Mouse (Mus musculus) liver, postnatal 0 days (tissue): ENCODE measurements at regions not wholly inside any gene's neighbourhood (a gene's known extent, or its start where the extent isn't known, plus 50 kb on each side); places are given as distances from the start of the nearest gene placed in this dataset.

Experiments
- CTCF ChIP-seq: sonication (generic); IDR thresholded peaks from 2 replicates; pipeline ENCODE4 v1.5.1; 2016; ENCODE audit warnings: antibody characterized with exemption, low read depth
- EP300 ChIP-seq: IDR thresholded peaks from 2 replicates; pipeline ENCODE4 v1.6.1; 2016; ENCODE audit warnings: antibody characterized with exemption, low read depth, mild to moderate bottlenecking

DNA sequence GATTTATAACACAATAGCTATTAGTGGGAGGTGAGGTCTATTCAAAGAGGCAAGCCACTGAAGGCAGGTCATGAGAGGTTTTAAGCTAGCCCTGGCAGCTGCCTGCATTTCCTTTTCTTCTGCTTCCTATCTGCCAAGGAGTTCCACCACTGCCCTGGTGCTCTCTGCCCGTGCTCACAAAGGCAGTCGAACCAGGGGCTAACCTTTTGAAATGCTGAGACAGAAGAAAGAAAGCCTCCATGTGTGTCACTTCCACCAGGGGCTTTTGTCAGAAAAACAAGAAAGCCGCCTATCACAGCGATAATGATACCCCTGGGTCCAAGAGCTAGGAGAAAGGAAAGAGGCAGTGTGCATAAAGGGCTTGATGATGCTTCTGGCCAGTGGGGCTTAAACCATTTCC is 609.9 kb upstream of the Cdh11 start:
- TF ChIP-seq CTCF (no peak), EP300 (no peak)
